Mouse (Mus musculus) limb, embryonic 10.5 days (tissue): ENCODE results near the gene Hilpda. TPM values are rescaled to one million over a fixed set of nuclear protein-coding genes. Genes with fewer than 3 reads are reported as not detected.

ENCODE experiments used
- DNase-seq: peaks from one replicate; pipeline ENCODE4 v3.0.0-alpha.2; 2017; ENCODE audit warnings: low spot score
- H3K27ac ChIP-seq: fragments of 300-500 bp; sonication (generic); 2 replicates; pipeline ENCODE4 v1.5.1; 2016; ENCODE audit warnings: mild to moderate bottlenecking
- H3K27me3 ChIP-seq: fragments of 300-500 bp; sonication (generic); 2 replicates; pipeline ENCODE4 v1.6.1; 2016; ENCODE audit warnings: low read depth, mild to moderate bottlenecking; ENCODE audit not compliant: poor library complexity, severe bottlenecking
- H3K36me3 ChIP-seq: fragments of 300-500 bp; sonication (generic); 2 replicates; pipeline ENCODE4 v1.6.1; 2016; ENCODE audit warnings: mild to moderate bottlenecking, moderate library complexity
- H3K4me1 ChIP-seq: fragments of 300-500 bp; sonication (generic); 2 replicates; pipeline ENCODE4 v1.6.1; 2016
- H3K4me3 ChIP-seq: fragments of 300-500 bp; sonication (generic); 2 replicates; pipeline ENCODE4 v1.5.1; 2016; ENCODE audit warnings: mild to moderate bottlenecking, moderate library complexity
- H3K9me3 ChIP-seq: fragments of 300-500 bp; sonication (generic); replicated peaks from 2 replicates; pipeline ENCODE4 v1.6.1; 2016; ENCODE audit warnings: mild to moderate bottlenecking
- WGBS: fragments of 180-500 bp; shearing (Covaris S2); methylation state at CpG from one replicate; pipeline ENCODE4 v1.1.7; 2016; 5-methylcytosine and 5-hydroxymethylcytosine counted together
- polyA plus RNA-seq: library from polyadenylated mRNA; unstranded; fragments of >200 nt; fragmentation: Nextera tagmentation; extraction: Ambion mirVana; gene quantifications from 2 replicates; pipeline ENCODE4 v1.2.1, GENCODE M21; 2016

Gene Hilpda
- polyA plus RNA-seq, 1 experiment from 2014 or later, result 45.2 TPM

GRCm38 (mm10) chr6:29286870-29287269 lies 14.6 kb downstream of the Hilpda start:
- Histone ChIP-seq H3K4me3 (no peak overlapping the region), H3K4me1 (no peaks in the 10 kb centered on the region), H3K27me3 (no peaks in the 10 kb centered on the region), H3K36me3 (no peaks in the 10 kb centered on the region), H3K9me3 (no peaks in the 10 kb centered on the region), H3K27ac (no peak overlapping the region)
- WGBS, result 77% methylated on average over 7 of the region's 7 CpGs
- DNase-seq, result no peak

DNA sequence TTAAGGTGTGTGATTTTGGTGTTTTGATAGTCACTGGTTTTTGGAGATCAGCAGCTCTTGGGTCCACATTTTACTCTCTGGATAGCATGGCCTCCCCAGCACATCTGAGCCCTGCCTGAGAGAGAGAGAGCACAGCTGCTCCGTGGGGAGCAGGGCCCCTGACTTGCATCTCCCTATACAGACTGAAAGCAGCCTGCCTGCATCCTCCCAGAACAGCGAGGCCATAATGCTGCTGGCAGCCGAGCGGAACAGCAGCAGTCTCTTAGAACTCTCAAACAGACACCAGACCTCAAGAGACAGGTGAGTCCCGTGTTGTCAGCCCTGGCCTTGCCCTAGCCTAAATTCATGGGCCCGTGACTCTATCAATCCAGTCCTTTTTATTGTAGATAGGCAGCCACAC lies 15.2 kb downstream of the Hilpda start:
- no peaks in the 10 kb centered on the region for H3K36me3 ChIP-seq
- H3K27ac ChIP-seq, result no peak overlapping the region
- no peaks in the 10 kb centered on the region for H3K27me3 ChIP-seq
- H3K4me1 ChIP-seq, result no peaks in the 10 kb centered on the region
- no peaks in the 10 kb centered on the region for H3K9me3 ChIP-seq
- no peak overlapping the region for H3K4me3 ChIP-seq
- DNase-seq, result no peak
- 43% methylated on average over 6 of the region's 6 CpGs for WGBS

GRCm38 (mm10) chr6:29287944-29288343 lies 15.7 kb downstream of the Hilpda start:
- no peak for DNase-seq

GRCm38 (mm10) chr6:29288651-29289050 lies 16.4 kb downstream of the Hilpda start:
- Histone ChIP-seq H3K27me3 (no peaks in the 10 kb centered on the region), H3K9me3 (no peaks in the 10 kb centered on the region), H3K36me3 (no peaks in the 10 kb centered on the region), H3K4me3 (no peak overlapping the region), H3K4me1 (no peaks in the 10 kb centered on the region), H3K27ac (no peak overlapping the region)
- 79% methylated on average over 6 of the region's 6 CpGs for WGBS
- DNase-seq, result no peak

More at GRCm38 (mm10) chr6:29287944-29288343, 15.7 kb downstream of the Hilpda start:
- Histone ChIP-seq H3K27ac (no peak overlapping the region), H3K36me3 (no peaks in the 10 kb centered on the region), H3K27me3 (no peaks in the 10 kb centered on the region), H3K9me3 (no peaks in the 10 kb centered on the region), H3K4me3 (no peak overlapping the region), H3K4me1 (no peaks in the 10 kb centered on the region)
- 75% methylated on average over 5 of the region's 5 CpGs for WGBS

DNA sequence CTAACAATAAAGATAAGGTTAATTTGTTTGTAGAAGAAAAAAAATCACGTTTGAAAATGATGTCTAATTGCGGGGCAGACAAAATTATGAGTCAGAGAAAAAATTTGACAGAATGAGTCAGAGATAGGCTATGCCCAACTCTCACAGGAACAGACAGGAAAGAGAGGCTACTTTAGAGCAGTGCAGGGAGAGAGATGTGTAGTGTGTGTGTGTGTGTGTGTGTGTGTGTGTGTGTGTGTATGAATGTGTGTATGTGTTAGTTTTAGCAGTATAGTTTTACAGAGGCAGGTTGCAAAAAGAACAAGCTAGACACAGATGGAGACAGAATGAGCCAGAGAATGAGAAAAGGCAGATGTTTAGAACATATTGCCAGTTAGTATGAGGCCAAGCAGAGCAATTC lies 26.8 kb downstream of the Hilpda start:
- 80% methylated on average over 2 of the region's 2 CpGs for WGBS

DNA sequence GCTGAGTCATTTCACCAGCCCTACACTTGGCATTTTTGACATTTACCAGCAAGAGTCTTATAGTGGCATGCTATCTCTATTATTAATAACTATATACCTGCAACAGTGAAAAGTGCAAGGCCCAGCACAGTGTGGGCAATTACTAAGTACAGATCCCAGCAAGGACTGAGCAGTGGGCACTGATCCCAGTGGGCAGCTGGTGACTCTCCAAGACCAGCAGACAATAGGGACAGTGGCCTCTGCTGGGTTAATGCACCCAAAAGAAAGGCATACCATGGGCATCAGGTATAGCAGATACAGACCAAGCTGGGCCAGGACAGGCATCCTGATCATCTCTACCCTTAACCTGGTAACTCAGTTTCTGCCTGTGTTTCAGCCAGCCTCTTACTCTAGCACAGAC lies 31.0 kb downstream of the Hilpda start:
- no peaks in the 10 kb centered on the region for H3K4me1 ChIP-seq
- no peaks in the 10 kb centered on the region for H3K9me3 ChIP-seq
- no peak for DNase-seq
- no peak overlapping the region for H3K27ac ChIP-seq
- H3K36me3 ChIP-seq, result no peaks in the 10 kb centered on the region
- H3K27me3 ChIP-seq, result no peaks in the 10 kb centered on the region
- no peak overlapping the region for H3K4me3 ChIP-seq

More for the DNA sequence above, 26.8 kb downstream of the Hilpda start:
- no peaks in the 10 kb centered on the region for H3K36me3 ChIP-seq
- H3K4me3 ChIP-seq, result no peak overlapping the region
- no peak for DNase-seq
- no peaks in the 10 kb centered on the region for H3K4me1 ChIP-seq
- H3K27ac ChIP-seq, result no peak overlapping the region
- H3K9me3 ChIP-seq, result no peaks in the 10 kb centered on the region
- no peaks in the 10 kb centered on the region for H3K27me3 ChIP-seq

DNA sequence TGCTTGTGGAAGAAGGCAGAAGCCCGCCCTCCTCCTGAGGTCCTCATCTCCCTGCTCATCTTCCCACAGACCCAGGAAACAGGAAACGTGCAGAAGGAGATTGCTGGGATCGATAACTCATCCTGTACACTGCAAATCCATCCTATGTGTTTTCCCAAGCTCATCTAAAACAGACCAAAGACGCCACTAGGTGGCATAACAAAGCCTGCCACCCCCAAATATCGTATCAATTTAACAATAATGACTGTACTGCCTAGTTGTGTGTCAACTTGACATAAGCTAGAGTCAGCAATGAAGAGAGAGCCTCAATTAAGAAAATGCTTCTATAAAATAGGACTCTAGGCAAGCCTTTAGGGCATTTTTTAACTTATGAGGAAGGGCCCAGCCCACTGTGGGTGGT lies 31.4 kb downstream of the Hilpda start:
- no peak overlapping the region for H3K27ac ChIP-seq
- no peaks in the 10 kb centered on the region for H3K4me1 ChIP-seq
- DNase-seq, result no peak
- H3K36me3 ChIP-seq, result no peaks in the 10 kb centered on the region
- no peaks in the 10 kb centered on the region for H3K27me3 ChIP-seq
- H3K4me3 ChIP-seq, result no peak overlapping the region
- WGBS, result 54% methylated on average over 5 of the region's 5 CpGs
- H3K9me3 ChIP-seq, result no peaks in the 10 kb centered on the region

DNA sequence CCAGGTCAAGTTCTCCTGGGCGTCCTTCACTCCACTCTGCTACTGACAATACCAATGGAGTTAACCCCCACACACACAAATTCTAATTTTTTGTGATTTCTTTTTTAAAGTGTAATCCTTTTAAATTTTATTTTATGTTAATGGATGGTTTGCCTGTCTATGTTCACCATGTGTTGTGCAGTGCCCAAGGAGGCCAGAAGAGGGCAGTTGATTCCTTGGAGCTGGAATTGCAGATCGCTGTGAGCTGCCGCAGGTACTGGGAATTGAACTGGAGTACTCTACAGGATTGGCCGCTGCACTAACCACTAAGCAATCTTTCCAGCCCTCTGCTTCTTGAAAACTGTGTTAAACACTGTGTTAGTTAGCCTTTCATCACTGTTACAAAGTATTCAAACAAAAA lies 33.2 kb downstream of the Hilpda start:
- Histone ChIP-seq H3K4me3 (no peak overlapping the region), H3K27me3 (no peaks in the 10 kb centered on the region), H3K36me3 (no peaks in the 10 kb centered on the region), H3K9me3 (no peaks in the 10 kb centered on the region), H3K4me1 (no peaks in the 10 kb centered on the region), H3K27ac (no peak overlapping the region)
- DNase-seq, result no peak
- WGBS, result 85% methylated on average over 4 of the region's 4 CpGs

GRCm38 (mm10) chr6:29308846-29309605 lies 36.7 kb downstream of the Hilpda start:
- H3K4me3 ChIP-seq, result no peak overlapping the region
- no peaks in the 10 kb centered on the region for H3K4me1 ChIP-seq
- 88% methylated on average over 16 of the region's 16 CpGs for WGBS
- H3K27ac ChIP-seq, result no peak overlapping the region
- no peaks in the 10 kb centered on the region for H3K27me3 ChIP-seq
- H3K36me3 ChIP-seq, result no peaks in the 10 kb centered on the region
- no peak for DNase-seq
- no peaks in the 10 kb centered on the region for H3K9me3 ChIP-seq

- no peak for DNase-seq
- Histone ChIP-seq H3K27me3 (no peaks in the 10 kb centered on the region), H3K4me1 (no peaks in the 10 kb centered on the region), H3K4me3 (no peak overlapping the region), H3K27ac (no peak overlapping the region), H3K9me3 (no peaks in the 10 kb centered on the region), H3K36me3 (no peaks in the 10 kb centered on the region)
- 79% methylated on average over 14 of the region's 14 CpGs for WGBS
Measured at GRCm38 (mm10) chr6:29313690-29314202, 41.5 kb downstream of the Hilpda start.

DNA sequence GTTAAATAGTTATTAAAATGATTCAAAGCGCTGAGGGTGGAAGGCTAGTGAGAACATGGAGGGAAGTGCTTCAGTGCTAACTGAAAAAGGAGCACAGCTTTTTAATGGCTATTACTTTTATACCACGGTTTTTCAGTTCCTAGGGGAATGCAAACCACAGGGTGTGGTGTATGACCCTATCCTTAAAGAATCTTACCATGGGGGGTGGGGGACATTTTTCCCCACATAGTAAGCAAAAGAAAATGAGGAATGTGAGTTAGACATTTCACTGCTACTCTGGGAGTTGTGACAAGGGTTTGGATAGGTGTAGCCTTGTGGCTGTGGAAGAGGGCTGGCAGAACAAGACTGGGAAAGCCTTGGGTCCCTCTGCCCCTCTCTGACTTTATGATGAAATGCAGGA lies 45.0 kb downstream of the Hilpda start:
- no peaks in the 10 kb centered on the region for H3K27me3 ChIP-seq
- no peak overlapping the region for H3K27ac ChIP-seq
- no peaks in the 10 kb centered on the region for H3K9me3 ChIP-seq
- no peaks in the 10 kb centered on the region for H3K36me3 ChIP-seq
- no peak for DNase-seq
- H3K4me1 ChIP-seq, result no peaks in the 10 kb centered on the region
- WGBS, result 79% methylated on average over 2 of the region's 2 CpGs
- no peak overlapping the region for H3K4me3 ChIP-seq

GRCm38 (mm10) chr6:29317941-29318340 lies 45.7 kb downstream of the Hilpda start:
- Histone ChIP-seq H3K27ac (no peak overlapping the region), H3K4me3 (no peak overlapping the region), H3K4me1 (no peaks in the 10 kb centered on the region), H3K36me3 (no peaks in the 10 kb centered on the region), H3K27me3 (no peaks in the 10 kb centered on the region), H3K9me3 (no peaks in the 10 kb centered on the region)
- DNase-seq, result no peak
- WGBS, result 71% methylated on average over 3 of the region's 3 CpGs

DNA sequence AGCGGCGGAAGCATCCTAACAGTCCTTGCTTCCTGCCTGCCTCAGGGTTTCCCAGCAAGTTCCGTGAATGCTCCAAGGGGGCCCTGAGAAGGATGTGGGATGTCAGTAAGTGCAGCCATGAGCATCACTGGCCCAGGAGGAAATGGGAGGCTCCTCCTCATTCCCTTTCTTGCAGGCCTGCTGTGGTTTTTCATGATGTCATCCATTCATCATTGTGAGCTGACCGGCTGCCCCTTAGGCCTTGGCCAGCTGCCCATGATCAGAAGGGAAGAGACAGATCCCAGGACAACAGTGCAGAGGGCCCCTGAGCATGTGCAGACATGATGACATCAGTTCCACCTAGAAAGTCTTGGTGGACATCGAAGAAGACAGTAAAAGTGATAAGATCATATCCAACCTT lies 46.6 kb downstream of the Hilpda start, which contains the start of gene Fam71f1:
TSS of gene Fam71f1 (plus strand) at position 262 of the 400 bp plus-strand sequence.
- Histone ChIP-seq H3K9me3 (no peaks in the 10 kb centered on the region), H3K36me3 (no peaks in the 10 kb centered on the region), H3K27ac (no peak within 1 kb of the TSS), H3K27me3 (no peaks in the 10 kb centered on the region), H3K4me3 (no peak within 1 kb of the TSS), H3K4me1 (no peaks in the 10 kb centered on the region)
- DNase-seq, result no peak
- 66% methylated on average over 5 of the region's 5 CpGs for WGBS

GRCm38 (mm10) chr6:29321586-29321985 lies 49.3 kb downstream of the Hilpda start:
- H3K27me3 ChIP-seq, result no peaks in the 10 kb centered on the region
- 81% methylated on average over 6 of the region's 6 CpGs for WGBS
- no peak for DNase-seq
- H3K27ac ChIP-seq, result no peak overlapping the region
- H3K36me3 ChIP-seq, result no peaks in the 10 kb centered on the region
- H3K9me3 ChIP-seq, result no peaks in the 10 kb centered on the region
- H3K4me3 ChIP-seq, result no peak overlapping the region
- no peaks in the 10 kb centered on the region for H3K4me1 ChIP-seq
